Mouse (Mus musculus) embryonic fibroblast, embryonic 13.5 days (primary cell): ENCODE results near the gene Polh. TPM values are rescaled to one million over a fixed set of nuclear protein-coding genes. Genes with fewer than 3 reads are reported as not detected.

ENCODE experiments used
- H3K27ac ChIP-seq: 2 replicates; pipeline ENCODE4 v1.5.1; 2012; ENCODE audit warnings: low read length, control low read depth, inconsistent platforms; ENCODE audit not compliant: insufficient read depth
- H3K4me1 ChIP-seq: 2 replicates; pipeline ENCODE4 v1.6.1; 2011; ENCODE audit warnings: low read length; ENCODE audit not compliant: control insufficient read depth, insufficient read depth
- H3K4me3 ChIP-seq: 2 replicates; pipeline ENCODE4 v1.5.1; 2011; ENCODE audit warnings: mild to moderate bottlenecking, control low read depth, low read length; ENCODE audit not compliant: insufficient read depth
- CTCF ChIP-seq: IDR thresholded peaks from 2 replicates; pipeline ENCODE4 v1.5.1; 2011; ENCODE audit warnings: mild to moderate bottlenecking, control low read depth, low read length, moderate library complexity, borderline replicate concordance; ENCODE audit not compliant: insufficient read depth
- POLR2A ChIP-seq: IDR thresholded peaks from 2 replicates; pipeline ENCODE4 v1.6.1; 2011; ENCODE audit warnings: low read depth, mild to moderate bottlenecking, control low read depth, low read length, moderate library complexity
- polyA plus RNA-seq: library from polyadenylated mRNA; stranded (reverse); fragments of >200 nt; gene quantifications from 2 replicates; pipeline ENCODE4 v1.2.4, GENCODE M21; 2011; ENCODE audit warnings: low read depth; ENCODE audit not compliant: missing spikeins, insufficient read length

Polh gene
- polyA plus RNA-seq, 1 experiment: 22.7 TPM

GRCm38 (mm10) chr17:46161179-46161578 is 41.3 kb downstream of the Polh start:
- TF ChIP-seq CTCF (no peak), POLR2A (no peak)
- Histone ChIP-seq H3K27ac (peak overlapping the region; percentile 15; the same call in 1 of the 2 replicates), H3K4me3 (peak overlapping the region; percentile 90), H3K4me1 (no peaks in the 10 kb centered on the region)

- TF ChIP-seq POLR2A: no peak; the same call in 1 of the 2 replicates
- no peak for TF ChIP-seq CTCF
- Histone ChIP-seq H3K4me1 (no peaks in the 10 kb centered on the region), H3K4me3 (peak within 1 kb of the TSS; percentile 90), H3K27ac (peak within 1 kb of the TSS; percentile 75)
Measured at GRCm38 (mm10) chr17:46160686-46161085, 41.8 kb downstream of the Polh start, which contains the start of gene Gtpbp2. Gtpbp2 (plus strand) TSS chr17:46161032.

GRCm38 (mm10) chr17:46160090-46160662 is 42.3 kb downstream of the Polh start:
- Histone ChIP-seq H3K4me3 (peak overlapping the region; percentile 64), H3K27ac (peak overlapping the region; percentile 75), H3K4me1 (no peaks in the 10 kb centered on the region)
- TF ChIP-seq CTCF (no peak), POLR2A (peak; percentile 75)

GRCm38 (mm10) chr17:46159236-46159635 is 43.2 kb downstream of the Polh start:
- Histone ChIP-seq H3K27ac (no peak overlapping the region; the same call in 1 of the 2 replicates), H3K4me3 (no peak overlapping the region), H3K4me1 (no peaks in the 10 kb centered on the region)
- TF ChIP-seq CTCF (no peak), POLR2A (no peak)

GRCm38 (mm10) chr17:46157131-46157530 is 45.3 kb downstream of the Polh start:
- Histone ChIP-seq H3K27ac (no peak overlapping the region), H3K4me1 (0 out of 2 replicates have a peak, but pooled peaks cover 2% of the 10 kb centered on the region), H3K4me3 (no peak overlapping the region)
- TF ChIP-seq POLR2A (no peak), CTCF (no peak)

GRCm38 (mm10) chr17:46156680-46157079 is 45.8 kb downstream of the Polh start:
- H3K4me1 ChIP-seq: 0 out of 2 replicates have a peak, but pooled peaks cover 2% of the 10 kb centered on the region
- no peak overlapping the region for H3K4me3 ChIP-seq
- no peak overlapping the region for H3K27ac ChIP-seq
- TF ChIP-seq CTCF (no peak), POLR2A (no peak)

- 0 out of 2 replicates have a peak, but pooled peaks cover 2% of the 10 kb centered on the region for H3K4me1 ChIP-seq
- H3K27ac ChIP-seq: no peak overlapping the region
- TF ChIP-seq POLR2A (no peak), CTCF (no peak)
- H3K4me3 ChIP-seq: no peak overlapping the region
Measured at GRCm38 (mm10) chr17:46154336-46154735, 48.1 kb downstream of the Polh start.

GRCm38 (mm10) chr17:46152847-46153782 is 49.3 kb downstream of the Polh start, which contains the start of gene Mad2l1bp:
Mad2l1bp (minus strand) TSS chr17:46153553.
- H3K4me3 ChIP-seq: peak within 1 kb of the TSS; percentile 73
- TF ChIP-seq CTCF: no peak
- peak; percentile 99 for TF ChIP-seq POLR2A
- no peak within 1 kb of the TSS for H3K27ac ChIP-seq
- H3K4me1 ChIP-seq: 0 out of 2 replicates have a peak, but pooled peaks cover 2% of the 10 kb centered on the region

- no peak within 1 kb of the TSS for H3K27ac ChIP-seq
- H3K4me1 ChIP-seq: no peaks in the 10 kb centered on the region
Measured at GRCm38 (mm10) chr17:46143578-46144423, 58.6 kb downstream of the Polh start, which contains the start of gene Rsph9. Rsph9 (minus strand) TSS chr17:46144216.

More at GRCm38 (mm10) chr17:46143578-46144423, 58.6 kb downstream of the Polh start, which contains the start of gene Rsph9:
- TF ChIP-seq CTCF (no peak), POLR2A (peak; percentile 78)
- peak within 1 kb of the TSS; percentile 34 for H3K4me3 ChIP-seq
